In genomic region chr3:105959585-105959984, GRCm38 (mm10) we compare ENCODE assay signal across 8 mouse cellular contexts. TPM values are rescaled to one million over a fixed set of nuclear protein-coding genes. Genes with fewer than 3 reads are reported as not detected.
DNase-seq lines count a peak whose midpoint lies in the region; ATAC-seq and TF ChIP-seq lines count a peak whose summit lies in the region.

No protein-coding gene starts in this region.

- H3K36me3 ChIP-seq in thymus, adult 2 months (ENCODE audit: control insufficient read depth, insufficient read depth, low read length): peaks cover 22% of the 10 kb centered on the region
- H3K36me3 ChIP-seq in limb, embryonic 10.5 days: peaks cover 73% of the 10 kb centered on the region
- H3K36me3 ChIP-seq in neural tube, embryonic 13.5 days: peaks cover 50% of the 10 kb centered on the region

- TF ChIP-seq POLR2A in thymus, adult 2 months (IDR thresholded peaks at IDR 0.05; ENCODE audit: control insufficient read depth, extremely low read depth, insufficient read depth, low read length, poor library complexity): no peak

- H3K4me3 ChIP-seq in thymus, adult 2 months (ENCODE audit: control insufficient read depth, insufficient read depth, low read length): peak overlapping the region; percentile 80
- peak overlapping the region; percentile 94 for H3K4me3 ChIP-seq in limb, embryonic 10.5 days
- H3K4me3 ChIP-seq in neural tube, embryonic 13.5 days: peak overlapping the region; percentile 57

- 1% methylated on average over 26 of the region's 26 CpGs for WGBS in thymus, adult 2 months
- WGBS in limb, embryonic 10.5 days: 1% methylated on average over 26 of the region's 26 CpGs
- WGBS in neural tube, embryonic 13.5 days: under 1% methylated on average over 18 of the region's 26 CpGs

- peak overlapping the region; percentile 77 for H3K4me2 ChIP-seq in neural tube, embryonic 13.5 days

- DNase-seq in embryo, embryonic 10 days (ENCODE audit: low spot score): peak; percentile 42
- DNase-seq in embryo, embryonic 9.5 days (ENCODE audit: extremely low spot score): no peak
- DNase-seq in thymus, adult 2 months: no peak
- DNase-seq in thymus, postnatal 4 days: no peak
- DNase-seq in limb, embryonic 10.5 days (ENCODE audit: low spot score): no peak
- no peak for DNase-seq in adrenal gland, adult 18-20 months (ENCODE audit: low spot score in 2 of 2)
- DNase-seq in adrenal gland, postnatal 25 days: no peak

- TF ChIP-seq CTCF in thymus, adult 2 months (IDR thresholded peaks at IDR 0.05; ENCODE audit: borderline replicate concordance, control insufficient read depth, extremely low read depth, insufficient read depth, low read length, poor library complexity): no peak; the same call in 1 of the 2 replicates

- no peaks in the 10 kb centered on the region for H3K9me3 ChIP-seq in limb, embryonic 10.5 days (replicated peaks)
- H3K9me3 ChIP-seq in neural tube, embryonic 13.5 days: no peaks in the 10 kb centered on the region

- H3K27me3 ChIP-seq in thymus, adult 2 months (ENCODE audit: control insufficient read depth, insufficient read depth, low read length): no peaks in the 10 kb centered on the region
- no peaks in the 10 kb centered on the region for H3K27me3 ChIP-seq in limb, embryonic 10.5 days (ENCODE audit: low read depth, poor library complexity, severe bottlenecking)
- no peaks in the 10 kb centered on the region for H3K27me3 ChIP-seq in neural tube, embryonic 13.5 days

- no peak overlapping the region for H3K27ac ChIP-seq in thymus, adult 2 months (ENCODE audit: control insufficient read depth, insufficient read depth, low read length)
- peak overlapping the region; percentile 94 for H3K27ac ChIP-seq in limb, embryonic 10.5 days
- peak overlapping the region; percentile 85 for H3K27ac ChIP-seq in neural tube, embryonic 13.5 days (replicated peaks)

- peak overlapping the region; percentile 92 for H3K9ac ChIP-seq in neural tube, embryonic 13.5 days

- peaks cover 7% of the 10 kb centered on the region for H3K4me1 ChIP-seq in thymus, adult 2 months (replicated peaks; ENCODE audit: control insufficient read depth, insufficient read depth, low read length)
- H3K4me1 ChIP-seq in limb, embryonic 10.5 days: peaks cover 16% of the 10 kb centered on the region
- H3K4me1 ChIP-seq in neural tube, embryonic 13.5 days (replicated peaks): peaks cover 39% of the 10 kb centered on the region

- no peak; the same call in none of the 2 replicates for ATAC-seq in neural tube, embryonic 13.5 days (ENCODE audit: low read depth)

RNA-seq across cellular contexts. Expression of gene Atp5f1, which starts 0.3 kb away (rescaled TPM):
- polyA plus RNA-seq in thymus, adult 2 months (2012; rRNA removed): 139 and 148 TPM in 2 replicates
- 464 and 473 TPM in 2 replicates for polyA plus RNA-seq in limb, embryonic 10.5 days (2016; fragmentation: Nextera tagmentation; extraction: Ambion mirVana)
- polyA plus RNA-seq in neural tube, embryonic 13.5 days (2015; fragmentation: Nextera tagmentation; extraction: Ambion mirVana): 612 and 654 TPM in 2 replicates
- total RNA-seq in adrenal gland, adult 18-20 months (2021): 100 to 1,000 TPM; 342 to 391 TPM
- total RNA-seq in adrenal gland, postnatal 25 days (2021): 328 and 344 TPM in 2 replicates

RNA-seq across cellular contexts. Expression of gene Wdr77, which starts 0.4 kb away (rescaled TPM):
- polyA plus RNA-seq in thymus, adult 2 months (2012; rRNA removed): 46.1 and 56.1 TPM in 2 replicates
- polyA plus RNA-seq in limb, embryonic 10.5 days (2016; fragmentation: Nextera tagmentation; extraction: Ambion mirVana): 168 and 193 TPM in 2 replicates
- 89.3 and 94.1 TPM in 2 replicates for polyA plus RNA-seq in neural tube, embryonic 13.5 days (2015; fragmentation: Nextera tagmentation; extraction: Ambion mirVana)
- 10 to 100 TPM; 44.0 to 66.5 TPM for total RNA-seq in adrenal gland, adult 18-20 months (2021)
- total RNA-seq in adrenal gland, postnatal 25 days (2021): 63.9 and 69.2 TPM in 2 replicates

RNA-seq across cellular contexts. Expression of gene Ovgp1, which starts 13.9 kb away (rescaled TPM):
- 3.5 and 3.9 TPM in 2 replicates for polyA plus RNA-seq in thymus, adult 2 months (2012; rRNA removed)
- 2.1 and 2.5 TPM in 2 replicates for polyA plus RNA-seq in limb, embryonic 10.5 days (2016; fragmentation: Nextera tagmentation; extraction: Ambion mirVana)
- 3.1 and 4.1 TPM in 2 replicates for polyA plus RNA-seq in neural tube, embryonic 13.5 days (2015; fragmentation: Nextera tagmentation; extraction: Ambion mirVana)
- total RNA-seq in adrenal gland, adult 18-20 months (2021): under 1 TPM; 0.48 to 0.93 TPM
- total RNA-seq in adrenal gland, postnatal 25 days (2021): 1.2 and 1.5 TPM in 2 replicates

RNA-seq across cellular contexts. Expression of gene I830077J02Rik, which starts 27.1 kb away (rescaled TPM):
- 2.6 and 3.7 TPM in 2 replicates for polyA plus RNA-seq in thymus, adult 2 months (2012; rRNA removed)
- 0.41 and 0.54 TPM in 2 replicates for polyA plus RNA-seq in limb, embryonic 10.5 days (2016; fragmentation: Nextera tagmentation; extraction: Ambion mirVana)
- polyA plus RNA-seq in neural tube, embryonic 13.5 days (2015; fragmentation: Nextera tagmentation; extraction: Ambion mirVana): 0.21 and 0.33 TPM in 2 replicates
- total RNA-seq in adrenal gland, adult 18-20 months (2021): 1 to 10 TPM; 1.0 to 1.2 TPM
- total RNA-seq in adrenal gland, postnatal 25 days (2021): 0.49 and 0.57 TPM in 2 replicates

RNA-seq across cellular contexts. Expression of gene Pifo, which starts 54.9 kb away (rescaled TPM):
- polyA plus RNA-seq in thymus, adult 2 months (2012; rRNA removed): 0.19 and 0.29 TPM in 2 replicates
- polyA plus RNA-seq in limb, embryonic 10.5 days (2016; fragmentation: Nextera tagmentation; extraction: Ambion mirVana): not detected in 2 replicates
- 0.52 and 1.5 TPM in 2 replicates for polyA plus RNA-seq in neural tube, embryonic 13.5 days (2015; fragmentation: Nextera tagmentation; extraction: Ambion mirVana)
- not detected for total RNA-seq in adrenal gland, adult 18-20 months (2021)
- total RNA-seq in adrenal gland, postnatal 25 days (2021): not detected in 2 replicates
